Mouse (Mus musculus): Measurements from ENCODE around the gene Rasgef1a.

Rasgef1a gene

DNA sequence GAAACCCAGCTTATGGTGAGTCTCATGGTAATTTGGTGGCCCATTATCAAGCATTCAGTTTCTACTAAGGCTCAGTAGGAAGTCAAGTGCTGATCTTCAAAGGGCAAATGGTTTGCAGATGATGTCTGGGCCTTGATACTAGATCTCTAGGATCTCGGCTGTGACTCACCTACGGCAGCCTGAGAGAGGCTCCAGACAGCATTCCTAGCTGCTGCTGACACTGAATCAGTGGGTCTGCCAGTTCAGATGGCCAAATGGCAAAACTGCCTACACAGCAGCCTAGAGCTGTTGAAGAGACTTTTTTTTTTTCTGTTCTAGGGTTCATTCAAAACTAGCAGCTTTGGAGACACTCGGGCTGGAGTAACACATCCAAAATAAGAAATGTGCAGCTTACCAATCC is 15.8 kb downstream of the Rasgef1a start:
- no peak for DNase-seq (ENCODE audit: low spot score in 2 of 2)

- no peak for DNase-seq (ENCODE audit: low spot score in 2 of 2)
Observed at GRCm38 (mm10) chr6:118031467-118031866, 20.2 kb downstream of the Rasgef1a start.

DNA sequence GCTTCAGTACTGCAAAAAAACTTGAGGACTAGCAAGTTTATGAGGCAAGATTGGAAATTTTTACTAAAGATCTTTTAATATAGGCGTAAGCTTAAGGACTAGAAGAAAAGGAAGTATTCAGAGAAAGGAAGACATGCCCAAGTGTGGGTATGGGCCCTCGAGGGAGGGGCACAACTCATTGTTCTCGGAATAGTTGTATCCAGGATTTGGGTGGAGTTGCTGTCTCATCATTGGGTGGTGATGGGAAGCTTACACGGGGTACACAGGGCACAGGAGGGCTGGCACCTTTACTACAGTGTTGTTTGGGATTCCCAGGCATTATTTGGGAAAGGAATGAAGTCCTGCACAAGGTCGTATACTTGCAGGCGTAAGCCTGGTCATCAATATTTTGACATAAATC is 24.4 kb downstream of the Rasgef1a start:
- DNase-seq (ENCODE audit: low spot score in 2 of 2), result no peak

GRCm38 (mm10) chr6:118036118-118036805 is 25.0 kb downstream of the Rasgef1a start:
- DNase-seq (ENCODE audit: low spot score in 2 of 2), result no peak

- no peak for DNase-seq (ENCODE audit: low spot score in 2 of 2)
Observed at GRCm38 (mm10) chr6:118036866-118037265, 25.6 kb downstream of the Rasgef1a start.

GRCm38 (mm10) chr6:118045180-118045579 is 33.9 kb downstream of the Rasgef1a start:
- DNase-seq (ENCODE audit: low spot score in 2 of 2), result no peak

- no peak for DNase-seq (ENCODE audit: low spot score in 2 of 2)
Observed at GRCm38 (mm10) chr6:118045892-118046291, 34.7 kb downstream of the Rasgef1a start.

DNA sequence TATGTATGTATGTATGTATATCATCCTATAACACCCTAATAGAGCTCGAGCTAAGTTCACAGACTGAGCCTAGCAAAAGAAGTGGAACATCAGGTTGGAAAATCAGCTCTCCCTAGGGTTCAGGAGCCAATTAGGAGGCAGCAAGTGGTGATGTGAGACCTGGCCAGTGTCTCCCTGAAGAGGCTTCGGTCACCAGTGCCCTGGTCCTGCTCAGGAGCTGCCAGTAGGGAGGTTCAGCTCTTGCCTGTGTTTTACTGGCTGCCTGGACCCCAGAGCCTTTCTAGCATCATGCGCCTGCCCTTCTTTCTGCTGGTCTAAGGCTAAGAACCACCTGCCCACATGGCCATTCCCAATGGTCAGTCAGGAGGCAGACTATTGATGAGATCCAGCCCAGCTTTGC is 35.3 kb downstream of the Rasgef1a start:
- DNase-seq (ENCODE audit: low spot score in 2 of 2), result no peak

DNA sequence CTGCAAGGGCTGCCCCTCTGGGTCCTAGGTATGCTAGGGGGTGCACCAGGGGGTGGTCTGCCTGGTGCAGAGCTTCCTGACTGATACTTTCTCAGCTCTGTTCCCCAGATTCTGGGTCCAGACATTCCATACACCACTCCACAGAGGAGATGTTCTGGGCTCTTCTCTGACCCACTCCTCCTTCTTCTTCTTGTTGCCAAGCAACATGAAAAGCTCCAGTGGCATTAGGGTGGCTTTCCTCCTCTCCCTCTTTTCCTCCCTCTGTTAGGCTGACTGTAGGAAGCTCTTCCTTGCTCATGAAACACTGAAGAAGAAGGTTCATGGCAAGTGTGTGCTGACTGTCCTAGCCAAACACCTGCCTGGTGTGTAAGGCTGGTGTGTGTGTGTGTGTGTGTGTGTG is 35.7 kb downstream of the Rasgef1a start:
- no peak for DNase-seq (ENCODE audit: low spot score in 2 of 2)

GRCm38 (mm10) chr6:118047811-118048505 is 36.7 kb downstream of the Rasgef1a start:
- peak in 1 of 2 experiments; percentile 45 for DNase-seq (ENCODE audit: low spot score in 2 of 2)

DNA sequence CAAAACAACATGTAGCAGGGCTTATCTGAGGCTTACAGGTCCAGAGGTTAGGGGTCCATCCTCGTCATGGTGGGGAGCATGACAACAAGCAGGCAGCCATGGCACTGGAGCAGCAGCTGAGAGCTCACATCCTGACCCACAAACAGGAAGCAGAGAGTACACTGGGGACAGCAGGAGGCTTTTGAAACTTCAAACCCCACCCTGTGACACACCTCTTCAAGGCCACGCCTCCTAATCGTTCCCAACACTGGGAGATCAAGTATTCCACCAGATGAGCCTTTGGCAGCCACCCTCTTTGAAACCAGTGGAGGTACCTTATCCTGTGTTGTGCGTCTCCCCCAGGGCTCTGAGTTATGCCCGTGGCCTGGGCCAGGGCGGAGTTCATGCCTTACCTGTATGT is 38.5 kb downstream of the Rasgef1a start:
- DNase-seq (ENCODE audit: low spot score in 2 of 2), result no peak

DNA sequence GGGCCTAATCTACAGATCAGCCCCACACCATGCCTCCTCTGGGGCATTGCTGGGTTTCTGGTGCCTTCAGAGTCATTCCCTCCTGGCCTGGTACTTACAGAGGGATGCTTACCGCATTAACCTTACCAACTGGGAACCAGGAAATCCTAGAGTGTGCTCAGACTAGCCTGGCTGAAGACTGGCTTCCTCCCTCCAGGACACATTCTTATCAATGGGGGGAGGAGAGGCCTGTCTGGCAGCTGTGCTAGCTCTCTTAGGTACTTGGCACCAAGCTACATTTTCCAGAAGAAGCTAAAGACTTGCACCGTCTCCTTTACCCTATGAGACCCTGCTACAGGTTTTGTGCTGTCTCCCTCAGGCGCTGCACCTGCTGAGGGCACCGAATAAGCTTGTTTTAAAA is 40.2 kb downstream of the Rasgef1a start:
- DNase-seq (ENCODE audit: low spot score in 2 of 2), result no peak

DNA sequence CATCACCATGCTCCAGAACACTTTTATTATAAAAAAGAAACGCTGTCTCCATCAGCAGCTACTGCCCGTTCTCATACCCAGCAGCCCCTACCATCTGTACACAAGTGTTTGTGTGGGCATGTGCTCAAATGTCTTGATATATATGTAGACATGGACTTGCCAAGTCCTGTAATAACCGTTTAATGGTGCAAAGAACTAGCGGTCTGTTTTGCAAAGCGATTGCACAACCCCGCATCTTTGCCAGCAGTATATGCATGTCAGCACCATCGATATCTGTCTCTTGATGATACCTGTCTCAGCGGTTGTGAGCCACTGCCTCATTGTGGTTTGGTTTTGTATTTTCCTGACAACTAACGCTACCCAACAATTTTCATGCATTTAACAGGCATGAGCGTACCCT is 44.0 kb downstream of the Rasgef1a start:
- DNase-seq (ENCODE audit: low spot score in 2 of 2), result peak; percentile 36 to 49

DNA sequence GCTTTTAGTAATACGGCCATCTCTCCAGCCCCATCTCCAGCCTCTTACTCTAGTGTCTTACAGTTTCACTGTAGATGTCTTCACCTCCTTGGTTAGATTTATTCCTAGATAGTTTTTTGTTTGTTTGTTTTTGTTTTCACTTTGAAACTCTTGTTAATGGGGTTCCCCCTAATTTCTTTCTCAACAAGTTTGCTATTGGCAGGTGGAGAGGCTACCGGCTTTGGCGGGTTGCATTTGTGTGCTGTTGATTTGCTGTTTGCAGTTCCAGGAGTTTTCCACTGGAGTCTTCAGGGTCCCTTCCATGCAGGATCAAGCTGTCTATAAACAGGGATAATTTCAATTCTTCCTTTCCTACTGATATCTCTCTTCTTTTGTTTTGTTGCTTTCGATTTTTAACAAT is 50.0 kb downstream of the Rasgef1a start:
- no peak for DNase-seq (ENCODE audit: low spot score in 2 of 2)

- no peak for DNase-seq (ENCODE audit: low spot score in 2 of 2)
Observed at GRCm38 (mm10) chr6:118063266-118063665, 52.0 kb downstream of the Rasgef1a start.

GRCm38 (mm10) chr6:118064968-118065530 is 53.8 kb downstream of the Rasgef1a start:
- peak in 1 of 2 experiments; percentile 75 for DNase-seq (ENCODE audit: low spot score in 2 of 2)

- peak in 1 of 2 experiments; percentile 36 for DNase-seq (ENCODE audit: low spot score in 2 of 2)
Observed at GRCm38 (mm10) chr6:118065837-118066198, 54.6 kb downstream of the Rasgef1a start.

DNA sequence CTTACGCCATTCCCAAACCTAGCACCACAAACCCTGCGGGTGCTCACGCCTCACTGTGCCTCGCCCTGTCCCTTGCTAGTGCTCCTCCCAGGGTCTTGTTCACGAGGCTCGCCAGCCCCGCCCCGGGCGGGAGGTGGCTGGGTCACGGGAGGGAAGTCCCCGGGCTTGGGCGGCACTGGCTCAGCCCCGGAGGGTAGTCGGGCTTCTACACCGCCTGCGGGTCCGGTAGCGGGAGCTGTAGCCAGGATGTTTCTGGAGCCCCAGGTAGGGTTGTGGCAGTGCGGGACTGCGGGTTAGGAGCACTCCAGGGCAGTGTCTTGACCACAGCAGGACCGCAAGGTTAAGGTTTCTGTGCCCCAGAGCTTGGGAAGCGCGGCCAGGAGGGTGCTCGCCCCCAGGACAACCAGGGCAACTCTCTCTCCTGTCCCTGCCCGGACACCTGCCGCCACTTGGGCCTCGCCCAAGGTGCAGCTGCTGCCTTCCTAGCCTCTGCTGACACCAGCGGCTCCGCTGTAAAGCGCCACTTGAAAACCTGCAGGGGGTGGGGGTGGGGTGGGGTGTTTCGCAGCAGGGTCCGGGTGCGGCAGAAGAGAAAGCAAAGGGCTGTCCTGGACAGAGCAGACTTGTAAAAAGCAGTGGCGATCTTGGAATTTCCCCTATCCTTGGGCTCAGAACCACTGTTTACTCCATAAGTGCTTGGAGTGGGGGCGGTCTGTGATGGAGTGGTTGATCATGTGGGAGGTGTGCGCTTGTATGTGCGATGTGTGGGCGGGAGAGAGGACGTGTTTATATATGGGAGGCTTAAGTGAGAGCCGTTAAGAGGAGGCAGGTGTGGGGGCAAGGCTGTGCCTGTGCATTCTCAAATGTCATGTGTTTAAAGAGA is 55.2 kb downstream of the Rasgef1a start:
- DNase-seq (ENCODE audit: low spot score in 2 of 2), result peak; percentile 72 to 86

DNA sequence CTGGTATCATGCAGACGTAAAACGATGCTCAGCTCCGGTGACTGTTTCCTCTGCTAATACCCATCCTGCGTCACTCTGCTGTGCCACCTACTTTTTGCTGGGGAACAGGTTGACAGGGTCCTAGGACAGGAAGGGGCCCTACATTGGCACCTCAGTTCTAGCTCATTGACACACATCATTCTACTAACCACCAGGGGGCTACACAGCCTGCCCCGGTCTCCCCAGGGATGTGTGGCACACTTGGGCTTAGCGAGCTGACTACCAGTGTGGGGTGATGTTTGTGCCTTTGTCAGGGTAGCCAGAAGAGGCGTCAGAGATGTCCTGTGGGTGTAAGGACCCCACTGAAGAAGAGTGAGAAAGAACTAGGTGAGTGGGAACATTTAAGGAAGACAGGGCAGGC is 56.5 kb downstream of the Rasgef1a start:
- peak in 1 of 2 experiments; percentile 25 for DNase-seq (ENCODE audit: low spot score in 2 of 2)

DNA sequence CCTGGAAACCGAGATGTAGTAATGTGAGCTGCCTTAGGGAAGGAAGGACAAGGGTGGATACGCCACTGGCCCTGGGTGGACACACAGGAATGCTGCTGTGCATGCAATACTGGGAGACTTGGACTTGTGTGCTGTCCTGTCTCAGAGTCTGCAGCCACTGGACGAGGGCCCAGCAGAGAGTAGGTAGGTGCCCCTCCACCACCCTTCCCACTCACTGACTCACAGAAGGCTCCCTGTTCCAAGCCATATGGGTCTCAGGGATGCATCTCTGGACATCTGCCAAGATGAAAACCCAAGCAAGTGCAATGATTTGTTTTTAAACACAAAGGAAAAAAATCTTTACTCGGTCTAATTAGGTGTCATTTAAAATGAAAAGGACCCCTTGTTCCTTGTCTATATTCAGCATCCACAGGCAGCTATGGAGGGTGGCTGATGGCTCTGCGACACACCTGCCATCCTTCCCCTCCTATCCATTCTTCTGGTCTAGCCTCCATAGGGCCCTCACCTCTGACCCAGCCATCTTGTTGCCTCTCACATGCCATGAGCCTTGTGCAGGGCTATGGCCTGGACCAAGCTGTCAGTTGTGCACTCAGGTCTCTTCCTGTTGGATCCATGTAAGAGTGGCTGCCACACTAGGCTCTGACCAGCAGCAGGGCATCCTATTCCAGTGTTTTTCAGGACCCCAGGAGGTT is 59.2 kb downstream of the Rasgef1a start:
- peak; percentile 66 to 76 for DNase-seq (ENCODE audit: low spot score in 2 of 2)

DNA sequence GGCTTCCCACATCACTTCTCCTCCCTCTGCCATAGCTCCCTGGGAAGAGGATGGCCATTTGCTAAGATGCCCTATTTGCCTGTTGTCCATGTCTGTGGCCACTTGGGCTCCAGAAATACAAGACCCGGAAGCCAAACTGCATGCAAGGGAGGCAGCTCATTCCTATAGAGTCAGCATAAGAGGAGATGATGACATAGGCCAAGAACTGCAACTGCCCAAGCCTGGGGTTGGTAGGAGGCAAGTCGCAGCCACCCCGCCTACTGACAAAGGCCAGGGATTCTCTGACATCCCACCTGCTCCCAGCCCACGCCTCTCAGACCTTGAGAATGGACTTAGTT is 59.7 kb downstream of the Rasgef1a start:
- peak in 1 of 2 experiments; percentile 30 for DNase-seq (ENCODE audit: low spot score in 2 of 2)

- DNase-seq (ENCODE audit: low spot score in 2 of 2), result peak in 1 of 2 experiments; percentile 49
Observed at GRCm38 (mm10) chr6:118071416-118071815, 60.2 kb downstream of the Rasgef1a start.

Measured in right cerebral cortex, postnatal 10 days (tissue).